Mouse (Mus musculus): ENCODE data around the gene Enc1. TPM values are rescaled to one million over a fixed set of nuclear protein-coding genes. Genes with fewer than 3 reads are reported as not detected.

The Enc1 gene
- polyA plus RNA-seq, 1 experiment from 2014 or later: 82.4 TPM

GRCm38 (mm10) chr13:97299877-97300873 lies 59.3 kb downstream of the Enc1 start:
- H3K4me3 ChIP-seq (replicated peaks; ENCODE audit: low read length): no peak overlapping the region

More at GRCm38 (mm10) chr13:97299877-97300873, 59.3 kb downstream of the Enc1 start:
- ATAC-seq (ENCODE audit: low FRiP score) (no peak), DNase-seq (ENCODE audit: low spot score) (no peak)
- no peak overlapping the region for H3K9ac ChIP-seq
- no peaks in the 10 kb centered on the region for H3K27me3 ChIP-seq (ENCODE audit: control insufficient read depth, insufficient read depth, low read length)
- H3K9me3 ChIP-seq (ENCODE audit: control insufficient read depth, low read length): no peaks in the 10 kb centered on the region
- H3K36me3 ChIP-seq (replicated peaks; ENCODE audit: control insufficient read depth, insufficient read depth): no peaks in the 10 kb centered on the region
- H3K4me1 ChIP-seq (replicated peaks; ENCODE audit: control insufficient read depth, insufficient read depth, low read length): no peaks in the 10 kb centered on the region
- H3K27ac ChIP-seq: no peak overlapping the region
- 79% methylated on average over 12 of the region's 12 CpGs for WGBS
- H3K4me2 ChIP-seq (replicated peaks): no peak overlapping the region

Other genes starting within 250 kb of the Enc1 start
- not detected in 2 replicates for gene 1700029F12Rik, start 206.7 kb upstream of the Enc1 start, polyA plus RNA-seq (2014; fragmentation: Nextera tagmentation; extraction: Ambion mirVana)
- 38.3 and 46.3 TPM in 2 replicates for gene Fam169a, start 173.8 kb upstream of the Enc1 start, polyA plus RNA-seq (2014; fragmentation: Nextera tagmentation; extraction: Ambion mirVana)
- gene Gm6169, start 141.9 kb upstream of the Enc1 start, polyA plus RNA-seq (2014; fragmentation: Nextera tagmentation; extraction: Ambion mirVana): 0.60 and 1.2 TPM in 2 replicates
- 30.3 and 33.5 TPM in 2 replicates for gene Gfm2, start 103.2 kb upstream of the Enc1 start, polyA plus RNA-seq (2014; fragmentation: Nextera tagmentation; extraction: Ambion mirVana)
- gene Nsa2, start 103.2 kb upstream of the Enc1 start, polyA plus RNA-seq (2014; fragmentation: Nextera tagmentation; extraction: Ambion mirVana): 40.1 and 44.4 TPM in 2 replicates
- gene Hexb, start 42.7 kb upstream of the Enc1 start, polyA plus RNA-seq (2014; fragmentation: Nextera tagmentation; extraction: Ambion mirVana): 45.3 and 50.7 TPM in 2 replicates